Mouse (Mus musculus): ENCODE data around the gene Srgap2. TPM values are rescaled to one million over a fixed set of nuclear protein-coding genes. Genes with fewer than 3 reads are reported as not detected.
A peak's percentile ranks its signal among the peaks of the same experiment; 100 is the strongest.
"Not testable (repeated sequence)": the region's sequence is repeated elsewhere in the genome, so short reads cannot be mapped to it uniquely, and the experiment has no call there.

Srgap2 gene
- polyA plus RNA-seq, 1 experiment from 2014 or later = 16.9 TPM

- H3K4me1 ChIP-seq = peaks cover 8% of the 10 kb centered on the region; the same call in 1 of the 2 replicates
- no peaks in the 10 kb centered on the region for H3K36me3 ChIP-seq
- H3K9me3 ChIP-seq (replicated peaks) = no peaks in the 10 kb centered on the region
- DNase-seq (ENCODE audit: low spot score) = no peak
- 57% methylated on average over 8 of the region's 8 CpGs for WGBS
- H3K27me3 ChIP-seq (ENCODE audit: low read depth, poor library complexity, severe bottlenecking) = no peaks in the 10 kb centered on the region
- H3K27ac ChIP-seq (replicated peaks) = no peak overlapping the region; the same call in 1 of the 2 replicates
- H3K4me3 ChIP-seq = no peak overlapping the region
Observed at GRCm38 (mm10) chr1:131278606-131279455, 248.3 kb downstream of the Srgap2 start.

- no peaks in the 10 kb centered on the region for H3K27me3 ChIP-seq (ENCODE audit: low read depth, poor library complexity, severe bottlenecking)
- H3K27ac ChIP-seq (replicated peaks) = 0 out of 2 replicates have a peak overlapping the region, but pooled peaks have one; percentile 42
- no peaks in the 10 kb centered on the region for H3K9me3 ChIP-seq (replicated peaks)
- DNase-seq (ENCODE audit: low spot score) = no peak
- H3K36me3 ChIP-seq = no peaks in the 10 kb centered on the region
- H3K4me1 ChIP-seq = peaks cover 10% of the 10 kb centered on the region; the same call in 1 of the 2 replicates
- H3K4me3 ChIP-seq = no peak overlapping the region
Observed at GRCm38 (mm10) chr1:131276831-131277230, 250.3 kb downstream of the Srgap2 start.

- H3K4me1 ChIP-seq = peaks cover 10% of the 10 kb centered on the region; the same call in 1 of the 2 replicates
- no peak overlapping the region for H3K4me3 ChIP-seq
- H3K9me3 ChIP-seq (replicated peaks) = no peaks in the 10 kb centered on the region
- H3K27me3 ChIP-seq (ENCODE audit: low read depth, poor library complexity, severe bottlenecking) = no peaks in the 10 kb centered on the region
- 78% methylated on average over 14 of the region's 14 CpGs for WGBS
- no peaks in the 10 kb centered on the region for H3K36me3 ChIP-seq
- no peak overlapping the region for H3K27ac ChIP-seq (replicated peaks)
- no peak for DNase-seq (ENCODE audit: low spot score)
Observed at GRCm38 (mm10) chr1:131275577-131275976, 251.6 kb downstream of the Srgap2 start.

GRCm38 (mm10) chr1:131274725-131275539 is 252.2 kb downstream of the Srgap2 start:
- no peaks in the 10 kb centered on the region for H3K9me3 ChIP-seq (replicated peaks)
- H3K27ac ChIP-seq (replicated peaks) = no peak overlapping the region
- no peak overlapping the region for H3K4me3 ChIP-seq
- no peak for DNase-seq (ENCODE audit: low spot score)
- no peaks in the 10 kb centered on the region for H3K36me3 ChIP-seq
- peaks cover 1% of the 10 kb centered on the region; the same call in 1 of the 2 replicates for H3K27me3 ChIP-seq (ENCODE audit: low read depth, poor library complexity, severe bottlenecking)
- 53% methylated on average over 22 of the region's 22 CpGs for WGBS
- H3K4me1 ChIP-seq = peaks cover 13% of the 10 kb centered on the region

- Histone ChIP-seq H3K27me3 (ENCODE audit: low read depth, poor library complexity, severe bottlenecking) (peaks cover 16% of the 10 kb centered on the region), H3K4me1 (peaks cover 10% of the 10 kb centered on the region), H3K9me3 (replicated peaks) (no peaks in the 10 kb centered on the region), H3K36me3 (no peaks in the 10 kb centered on the region), H3K4me3 (no peak overlapping the region), H3K27ac (replicated peaks) (peak overlapping the region; percentile 46)
- 32% methylated on average over 22 of the region's 22 CpGs for WGBS
- peak; percentile 79 for DNase-seq (ENCODE audit: low spot score)
Observed at GRCm38 (mm10) chr1:131269797-131270578, 257.2 kb downstream of the Srgap2 start.

GRCm38 (mm10) chr1:131268776-131269175 is 258.4 kb downstream of the Srgap2 start:
- no peaks in the 10 kb centered on the region for H3K36me3 ChIP-seq
- H3K9me3 ChIP-seq (replicated peaks) = no peaks in the 10 kb centered on the region
- H3K27ac ChIP-seq (replicated peaks) = no peak overlapping the region
- peaks cover 16% of the 10 kb centered on the region for H3K27me3 ChIP-seq (ENCODE audit: low read depth, poor library complexity, severe bottlenecking)
- no peak for DNase-seq (ENCODE audit: low spot score)
- H3K4me1 ChIP-seq = peaks cover 10% of the 10 kb centered on the region
- H3K4me3 ChIP-seq = no peak overlapping the region
- 87% methylated on average over 10 of the region's 10 CpGs for WGBS

- Histone ChIP-seq H3K27me3 (ENCODE audit: low read depth, poor library complexity, severe bottlenecking) (peaks cover 27% of the 10 kb centered on the region), H3K4me3 (no peak overlapping the region), H3K27ac (replicated peaks) (no peak overlapping the region), H3K4me1 (no peaks in the 10 kb centered on the region; the same call in 1 of the 2 replicates), H3K9me3 (replicated peaks) (no peaks in the 10 kb centered on the region), H3K36me3 (no peaks in the 10 kb centered on the region)
- 76% methylated on average over 12 of the region's 12 CpGs for WGBS
- DNase-seq (ENCODE audit: low spot score) = no peak
Observed at GRCm38 (mm10) chr1:131263905-131264304, 263.2 kb downstream of the Srgap2 start.

- no peaks in the 10 kb centered on the region for H3K9me3 ChIP-seq (replicated peaks)
- DNase-seq (ENCODE audit: low spot score) = peak; percentile 69
- H3K27ac ChIP-seq (replicated peaks) = no peak overlapping the region
- peaks cover 26% of the 10 kb centered on the region for H3K27me3 ChIP-seq (ENCODE audit: low read depth, poor library complexity, severe bottlenecking)
- 29% methylated on average over 10 of the region's 10 CpGs for WGBS
- no peak overlapping the region for H3K4me3 ChIP-seq
- H3K4me1 ChIP-seq = no peaks in the 10 kb centered on the region; the same call in 1 of the 2 replicates
- H3K36me3 ChIP-seq = no peaks in the 10 kb centered on the region
Observed at GRCm38 (mm10) chr1:131260309-131260656, 266.9 kb downstream of the Srgap2 start.

- H3K27me3 ChIP-seq (ENCODE audit: low read depth, poor library complexity, severe bottlenecking) = peaks cover 26% of the 10 kb centered on the region
- H3K4me1 ChIP-seq = no peaks in the 10 kb centered on the region; the same call in 1 of the 2 replicates
- 76% methylated on average over 10 of the region's 10 CpGs for WGBS
Observed at GRCm38 (mm10) chr1:131259632-131260308, 267.4 kb downstream of the Srgap2 start.

GRCm38 (mm10) chr1:131257288-131257687 is 269.9 kb downstream of the Srgap2 start:
- DNase-seq (ENCODE audit: low spot score) = no peak
- Histone ChIP-seq H3K4me3 (no peak overlapping the region), H3K9me3 (replicated peaks) (no peaks in the 10 kb centered on the region), H3K27me3 (ENCODE audit: low read depth, poor library complexity, severe bottlenecking) (peaks cover 26% of the 10 kb centered on the region), H3K36me3 (no peaks in the 10 kb centered on the region), H3K27ac (replicated peaks) (no peak overlapping the region), H3K4me1 (no peaks in the 10 kb centered on the region)
- 88% methylated on average over 6 of the region's 6 CpGs for WGBS

More at GRCm38 (mm10) chr1:131259632-131260308, 267.4 kb downstream of the Srgap2 start:
- H3K4me3 ChIP-seq = no peak overlapping the region
- no peak for DNase-seq (ENCODE audit: low spot score)
- no peak overlapping the region for H3K27ac ChIP-seq (replicated peaks)
- H3K36me3 ChIP-seq = no peaks in the 10 kb centered on the region
- no peaks in the 10 kb centered on the region for H3K9me3 ChIP-seq (replicated peaks)

GRCm38 (mm10) chr1:131252516-131253250 is 274.5 kb downstream of the Srgap2 start:
- WGBS = 80% methylated on average over 7 of the region's 7 CpGs
- not testable (repeated sequence) for DNase-seq (ENCODE audit: low spot score); H3K4me3 ChIP-seq; H3K9me3 ChIP-seq (replicated peaks); H3K4me1 ChIP-seq; H3K36me3 ChIP-seq; H3K27ac ChIP-seq (replicated peaks)
- peaks cover 12% of the 10 kb centered on the region; the same call in 1 of the 2 replicates for H3K27me3 ChIP-seq (ENCODE audit: low read depth, poor library complexity, severe bottlenecking)

Data from midbrain, embryonic 10.5 days (tissue).